Mouse (Mus musculus): ENCODE data around the gene Gcdh. TPM values are rescaled to one million over a fixed set of nuclear protein-coding genes. Genes with fewer than 3 reads are reported as not detected.

The Gcdh gene
- polyA plus RNA-seq, 1 experiment from 2014 or later: 27.1 TPM

Small RNA genes within 50 kb of the gene (microRNA-seq; reads per million reads assigned to microRNA genes)
- not detected for gene Gm24197 (ENCODE audit: borderline number of aligned reads)
- 3.3 reads per million for gene Mir7069 (ENCODE audit: borderline number of aligned reads)

Other genes with a start within 250 kb of the Gcdh start
- 76.9 and 86.0 TPM in 2 replicates for gene Ier2, start 231.1 kb downstream of the Gcdh start, polyA plus RNA-seq (2015; fragmentation: Nextera tagmentation; extraction: Ambion mirVana)
- gene Trmt1, start 207.6 kb downstream of the Gcdh start, polyA plus RNA-seq (2015; fragmentation: Nextera tagmentation; extraction: Ambion mirVana): 50.0 and 51.5 TPM in 2 replicates
- gene Nacc1, start 206.1 kb downstream of the Gcdh start, polyA plus RNA-seq (2015; fragmentation: Nextera tagmentation; extraction: Ambion mirVana): 12.1 TPM in 2 replicates
- gene Lyl1, start 192.5 kb downstream of the Gcdh start, polyA plus RNA-seq (2015; fragmentation: Nextera tagmentation; extraction: Ambion mirVana): 8.1 and 8.8 TPM in 2 replicates
- 2.4 and 3.6 TPM in 2 replicates for gene G430095P16Rik, start 170.9 kb downstream of the Gcdh start, polyA plus RNA-seq (2015; fragmentation: Nextera tagmentation; extraction: Ambion mirVana)
- 7.2 and 11.7 TPM in 2 replicates for gene Nfix, start 93.6 kb downstream of the Gcdh start, polyA plus RNA-seq (2015; fragmentation: Nextera tagmentation; extraction: Ambion mirVana)
- gene Dand5, start 71.1 kb downstream of the Gcdh start, polyA plus RNA-seq (2015; fragmentation: Nextera tagmentation; extraction: Ambion mirVana): 4.0 and 4.4 TPM in 2 replicates
- 56.4 and 57.4 TPM in 2 replicates for gene Gadd45gip1, start 62.4 kb downstream of the Gcdh start, polyA plus RNA-seq (2015; fragmentation: Nextera tagmentation; extraction: Ambion mirVana)
- 120 and 141 TPM in 2 replicates for gene Rad23a, start 53.3 kb downstream of the Gcdh start, polyA plus RNA-seq (2015; fragmentation: Nextera tagmentation; extraction: Ambion mirVana)
- 383 and 479 TPM in 2 replicates for gene Calr, start 47.0 kb downstream of the Gcdh start, polyA plus RNA-seq (2015; fragmentation: Nextera tagmentation; extraction: Ambion mirVana)
- gene Farsa, start 36.9 kb downstream of the Gcdh start, polyA plus RNA-seq (2015; fragmentation: Nextera tagmentation; extraction: Ambion mirVana): 92.4 and 93.1 TPM in 2 replicates
- 104 and 110 TPM in 2 replicates for gene Syce2, start 21.8 kb downstream of the Gcdh start, polyA plus RNA-seq (2015; fragmentation: Nextera tagmentation; extraction: Ambion mirVana)
- 0.37 and 0.43 TPM in 2 replicates for gene Klf1, start 8.0 kb upstream of the Gcdh start, polyA plus RNA-seq (2015; fragmentation: Nextera tagmentation; extraction: Ambion mirVana)
- gene Dnase2a, start 14.6 kb upstream of the Gcdh start, polyA plus RNA-seq (2015; fragmentation: Nextera tagmentation; extraction: Ambion mirVana): 12.8 and 12.9 TPM in 2 replicates
- 0.08 and 0.22 TPM in 2 replicates for gene Mast1, start 43.4 kb upstream of the Gcdh start, polyA plus RNA-seq (2015; fragmentation: Nextera tagmentation; extraction: Ambion mirVana)
- gene Rtbdn, start 53.1 kb upstream of the Gcdh start, polyA plus RNA-seq (2015; fragmentation: Nextera tagmentation; extraction: Ambion mirVana): 0.10 and 0.23 TPM in 2 replicates
- gene Gm49661, start 75.5 kb upstream of the Gcdh start, polyA plus RNA-seq (2015; fragmentation: Nextera tagmentation; extraction: Ambion mirVana): not detected in 2 replicates
- 450 and 476 TPM in 2 replicates for gene Prdx2, start 75.7 kb upstream of the Gcdh start, polyA plus RNA-seq (2015; fragmentation: Nextera tagmentation; extraction: Ambion mirVana)
- 150 TPM in 2 replicates for gene Rnaseh2a, start 75.8 kb upstream of the Gcdh start, polyA plus RNA-seq (2015; fragmentation: Nextera tagmentation; extraction: Ambion mirVana)
- gene Junb, start 84.8 kb upstream of the Gcdh start, polyA plus RNA-seq (2015; fragmentation: Nextera tagmentation; extraction: Ambion mirVana): 71.2 and 71.6 TPM in 2 replicates
- gene Hook2, start 96.7 kb upstream of the Gcdh start, polyA plus RNA-seq (2015; fragmentation: Nextera tagmentation; extraction: Ambion mirVana): 14.9 and 16.0 TPM in 2 replicates
- gene Best2, start 120.6 kb upstream of the Gcdh start, polyA plus RNA-seq (2015; fragmentation: Nextera tagmentation; extraction: Ambion mirVana): 0.12 TPM in 1 of 2 replicates, not detected in the other
- gene Asna1, start 131.4 kb upstream of the Gcdh start, polyA plus RNA-seq (2015; fragmentation: Nextera tagmentation; extraction: Ambion mirVana): 90.7 and 95.8 TPM in 2 replicates
- gene Trir, start 132.9 kb upstream of the Gcdh start, polyA plus RNA-seq (2015; fragmentation: Nextera tagmentation; extraction: Ambion mirVana): 172 and 191 TPM in 2 replicates
- gene Tnpo2, start 143.0 kb upstream of the Gcdh start, polyA plus RNA-seq (2015; fragmentation: Nextera tagmentation; extraction: Ambion mirVana): 27.4 and 29.0 TPM in 2 replicates
- gene Fbxw9, start 166.1 kb upstream of the Gcdh start, polyA plus RNA-seq (2015; fragmentation: Nextera tagmentation; extraction: Ambion mirVana): 15.0 and 18.0 TPM in 2 replicates
- not detected in 2 replicates for gene Gm5741, start 174.1 kb upstream of the Gcdh start, polyA plus RNA-seq (2015; fragmentation: Nextera tagmentation; extraction: Ambion mirVana)
- gene Dhps, start 177.8 kb upstream of the Gcdh start, polyA plus RNA-seq (2015; fragmentation: Nextera tagmentation; extraction: Ambion mirVana): 78.0 and 80.5 TPM in 2 replicates
- 142 and 149 TPM in 2 replicates for gene Wdr83os, start 186.8 kb upstream of the Gcdh start, polyA plus RNA-seq (2015; fragmentation: Nextera tagmentation; extraction: Ambion mirVana)
- 53.4 and 54.2 TPM in 2 replicates for gene Wdr83, start 187.4 kb upstream of the Gcdh start, polyA plus RNA-seq (2015; fragmentation: Nextera tagmentation; extraction: Ambion mirVana)
- gene Man2b1, start 189.3 kb upstream of the Gcdh start, polyA plus RNA-seq (2015; fragmentation: Nextera tagmentation; extraction: Ambion mirVana): 64.0 and 68.4 TPM in 2 replicates
- 0.50 and 0.53 TPM in 2 replicates for gene Zfp791, start 229.2 kb upstream of the Gcdh start, polyA plus RNA-seq (2015; fragmentation: Nextera tagmentation; extraction: Ambion mirVana)

Measured in thymus, postnatal 0 days (tissue).